Mouse (Mus musculus): Measurements from ENCODE around the gene Snrpe. TPM values are rescaled to one million over a fixed set of nuclear protein-coding genes. Genes with fewer than 3 reads are reported as not detected.

The Snrpe gene
- polyA plus RNA-seq, 1 experiment from 2014 or later = 1,024 TPM

Other genes with a start within 250 kb of the Snrpe start
- gene Etnk2, start 246.7 kb downstream of the Snrpe start, polyA plus RNA-seq (2015; fragmentation: Nextera tagmentation; extraction: Ambion mirVana) = 0.12 and 0.27 TPM in 2 replicates
- 14.6 and 15.2 TPM in 2 replicates for gene Sox13, start 185.9 kb downstream of the Snrpe start, polyA plus RNA-seq (2015; fragmentation: Nextera tagmentation; extraction: Ambion mirVana)
- gene Zbed6, start 50.6 kb upstream of the Snrpe start, polyA plus RNA-seq (2015; fragmentation: Nextera tagmentation; extraction: Ambion mirVana) = 0.14 and 0.86 TPM in 2 replicates
- 2.3 and 3.0 TPM in 2 replicates for gene Gm38394, start 51.0 kb upstream of the Snrpe start, polyA plus RNA-seq (2015; fragmentation: Nextera tagmentation; extraction: Ambion mirVana)
- gene Lax1, start 79.8 kb upstream of the Snrpe start, polyA plus RNA-seq (2015; fragmentation: Nextera tagmentation; extraction: Ambion mirVana) = 27.3 and 29.4 TPM in 2 replicates
- gene Atp2b4, start 190.8 kb upstream of the Snrpe start, polyA plus RNA-seq (2015; fragmentation: Nextera tagmentation; extraction: Ambion mirVana) = 3.1 and 3.5 TPM in 2 replicates

All from thymus, postnatal 0 days (tissue).